Mouse (Mus musculus): ENCODE data around the gene Rbm12. TPM values are rescaled to one million over a fixed set of nuclear protein-coding genes. Genes with fewer than 3 reads are reported as not detected.

Rbm12 gene
- total RNA-seq, 4 experiments from 2014 or later, result 23.0 to 35.0 (median 26.7) TPM

DNA sequence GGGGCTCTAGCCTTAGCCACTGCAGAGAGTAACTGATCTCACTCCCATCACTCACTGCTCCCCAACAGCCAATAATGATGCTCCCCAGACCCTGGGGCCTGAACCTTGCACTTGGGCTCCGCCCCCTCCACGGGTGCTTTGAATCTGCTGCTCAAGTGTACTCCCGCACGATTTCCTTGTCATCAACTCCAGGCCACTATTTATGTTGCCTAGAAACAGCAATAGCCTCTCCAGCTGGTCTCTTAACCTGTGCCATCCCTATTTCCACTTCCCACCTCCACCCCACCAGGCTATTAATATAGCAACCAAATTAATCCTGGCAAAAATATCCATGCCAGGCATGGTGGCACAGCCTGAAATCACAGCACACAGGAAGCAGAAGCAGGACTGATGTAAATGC, 32.1 kb downstream of the Rbm12 start:
- no peak for DNase-seq (ENCODE audit: low spot score in 2 of 2)

- no peak for DNase-seq (ENCODE audit: low spot score in 2 of 2)
Observed at GRCm38 (mm10) chr2:156079183-156079560, 32.6 kb downstream of the Rbm12 start.

DNA sequence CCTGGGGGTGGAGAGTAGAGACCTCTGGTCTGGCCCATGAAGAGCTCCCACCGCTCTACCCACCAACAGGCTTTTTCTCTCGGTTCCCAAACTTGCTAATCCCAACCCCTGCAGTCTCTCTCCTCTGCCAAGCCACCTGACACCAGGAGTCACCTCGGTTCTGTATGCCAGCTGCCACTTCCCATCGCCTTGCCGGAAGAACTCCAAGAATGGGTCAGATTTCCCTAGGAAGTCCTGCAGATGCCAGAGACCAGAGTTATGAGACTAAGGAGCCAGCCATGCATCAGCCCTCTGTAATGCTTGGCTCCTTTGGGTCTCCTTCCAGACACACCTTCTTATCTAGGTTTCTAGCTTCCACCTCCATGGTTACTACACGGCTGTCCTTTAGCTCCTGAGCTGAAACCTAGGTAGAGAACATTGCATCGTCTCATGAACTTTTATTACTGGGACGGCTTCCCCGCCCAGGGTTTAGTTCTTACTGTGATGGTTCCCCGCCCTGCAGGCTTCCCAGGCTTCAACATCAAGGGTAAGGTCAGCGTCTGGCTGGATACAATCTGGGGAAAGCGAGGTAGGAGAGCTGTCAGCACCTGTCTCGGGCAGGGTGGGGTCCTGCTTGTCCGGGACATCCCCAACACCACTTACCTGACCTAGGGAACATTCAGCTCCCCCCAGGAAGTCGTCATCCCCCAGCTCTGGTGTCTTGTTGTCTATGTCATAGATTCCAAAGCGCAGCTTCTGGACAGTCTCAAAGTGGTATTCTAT, 33.2 kb downstream of the Rbm12 start:
- DNase-seq (ENCODE audit: low spot score in 2 of 2), result no peak

- no peak for DNase-seq (ENCODE audit: low spot score in 2 of 2)
Observed at GRCm38 (mm10) chr2:156077461-156077860, 34.3 kb downstream of the Rbm12 start.

DNA sequence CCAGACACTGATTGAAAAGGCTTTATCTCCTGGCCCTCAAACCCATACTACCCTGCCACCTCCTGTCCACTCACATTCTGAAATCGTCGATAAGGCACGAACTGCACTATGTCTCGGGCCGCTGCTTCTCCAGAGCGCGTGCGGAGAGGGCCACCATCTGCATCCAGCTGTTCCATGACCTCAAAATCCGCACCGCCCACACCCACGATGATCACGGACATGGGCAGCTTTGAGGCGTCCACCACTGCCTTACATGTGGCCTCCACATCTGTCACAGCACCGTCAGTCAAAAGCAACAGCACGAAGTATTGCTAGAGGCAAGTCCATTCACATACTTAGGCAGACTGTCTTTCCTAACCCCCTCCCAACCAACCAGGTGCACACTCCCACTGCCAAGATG, 38.1 kb downstream of the Rbm12 start:
- DNase-seq (ENCODE audit: low spot score in 2 of 2), result no peak

- DNase-seq (ENCODE audit: low spot score in 2 of 2), result no peak
Observed at GRCm38 (mm10) chr2:156071236-156071635, 40.5 kb downstream of the Rbm12 start.

- no peak for DNase-seq (ENCODE audit: low spot score in 2 of 2)
Observed at GRCm38 (mm10) chr2:156067916-156068315, 43.9 kb downstream of the Rbm12 start.

GRCm38 (mm10) chr2:156066126-156066525, 45.7 kb downstream of the Rbm12 start:
- DNase-seq (ENCODE audit: low spot score in 2 of 2), result no peak

GRCm38 (mm10) chr2:156065099-156066041, 46.4 kb downstream of the Rbm12 start, which contains the start of gene Spag4:
TSS of gene Spag4 (plus strand) at chr2:156065175.
- DNase-seq (ENCODE audit: low spot score in 2 of 2), result peak in 1 of 2 experiments; percentile 44

GRCm38 (mm10) chr2:156052816-156053215, 59.0 kb downstream of the Rbm12 start, which contains the start of gene Fer1l4:
TSS of gene Fer1l4 (minus strand) at chr2:156052947.
- DNase-seq (ENCODE audit: low spot score in 2 of 2), result no peak

DNA sequence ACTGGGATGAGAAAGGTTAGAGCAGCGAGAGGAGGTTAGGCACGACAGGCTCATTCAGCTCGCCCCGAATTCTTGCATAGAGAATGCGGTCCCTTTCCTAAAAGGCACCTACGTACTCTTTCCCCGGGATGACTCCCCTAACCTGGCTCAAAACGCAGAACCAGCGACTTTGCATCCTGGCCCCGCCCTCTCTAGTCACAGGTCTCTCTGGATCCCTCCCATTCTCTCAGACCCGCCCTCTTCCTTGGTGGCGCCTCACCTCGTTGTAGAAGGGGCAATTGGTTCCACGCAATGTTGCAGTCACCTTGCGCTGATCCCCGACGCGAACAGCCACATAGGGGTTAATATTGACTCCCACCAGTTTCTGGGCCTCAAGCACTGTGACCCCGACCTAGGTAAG, 63.8 kb downstream of the Rbm12 start:
- no peak for DNase-seq (ENCODE audit: low spot score in 2 of 2)

- no peak for DNase-seq (ENCODE audit: low spot score in 2 of 2)
Observed at GRCm38 (mm10) chr2:156042903-156043302, 68.9 kb downstream of the Rbm12 start.

Other genes with a start within 250 kb of the Rbm12 start
- 10 to 100 TPM; 82.6 to 97.0 (median 87.0) TPM for gene Uqcc1, start 181.7 kb downstream of the Rbm12 start, total RNA-seq (2022)
- not detected for gene Gm15557, start 171.2 kb downstream of the Rbm12 start, total RNA-seq (2022)
- under 1 TPM; 0.20 to 0.37 (median 0.24) TPM for gene Gdf5, start 166.6 kb downstream of the Rbm12 start, total RNA-seq (2022)
- 10 to 100 TPM; 19.3 to 23.7 (median 19.8) TPM for gene Cep250, start 155.5 kb downstream of the Rbm12 start, total RNA-seq (2022)
- gene 6430550D23Rik, start 104.0 kb downstream of the Rbm12 start, total RNA-seq (2022), result 1 to 10 TPM; 1.5 to 2.4 (median 1.8) TPM
- 100 to 1,000 TPM; 207 to 236 (median 220) TPM for gene Ergic3, start 103.9 kb downstream of the Rbm12 start, total RNA-seq (2022)
- gene Fer1l4, start 59.0 kb downstream of the Rbm12 start, total RNA-seq (2022), result not detected
- 1 to 10 TPM; 2.9 to 4.0 (median 3.7) TPM for gene Spag4, start 46.8 kb downstream of the Rbm12 start, total RNA-seq (2022)
- 10 to 100 TPM; 25.2 to 37.8 (median 34.2) TPM for gene Cpne1, start within 50 bp of the Rbm12 start, total RNA-seq (2022)
- gene Gm28036, start 15.1 kb upstream of the Rbm12 start, total RNA-seq (2022), result 10 to 100 TPM; 10.4 to 33.0 (median 23.4) TPM
- 100 to 1,000 TPM; 115 to 163 (median 132) TPM for gene Romo1, start 32.1 kb upstream of the Rbm12 start, total RNA-seq (2022)
- gene Nfs1, start 32.2 kb upstream of the Rbm12 start, total RNA-seq (2022), result 10 to 100 TPM; 40.8 to 43.5 (median 42.8) TPM
- 100 to 1,000 TPM; 276 to 295 (median 278) TPM for gene Rbm39, start 68.3 kb upstream of the Rbm12 start, total RNA-seq (2022)
- gene Phf20, start 84.5 kb upstream of the Rbm12 start, total RNA-seq (2022), result 10 to 100 TPM; 72.9 to 93.9 (median 80.2) TPM
- 1 to 10 TPM; 4.5 to 8.3 (median 7.3) TPM for gene Cnbd2, start 200.3 kb upstream of the Rbm12 start, total RNA-seq (2022)
- gene Scand1, start 200.7 kb upstream of the Rbm12 start, total RNA-seq (2022), result 10 to 100 TPM; 65.6 to 78.5 (median 72.1) TPM

Measured in left cerebral cortex, adult 8-10 months (tissue).